Mouse (Mus musculus): ENCODE results near the gene Gas8. TPM values are rescaled to one million over a fixed set of nuclear protein-coding genes. Genes with fewer than 3 reads are reported as not detected.
A peak's percentile ranks its signal among the peaks of the same experiment; 100 is the strongest.
"Not testable (repeated sequence)": the region's sequence is repeated elsewhere in the genome, so short reads cannot be mapped to it uniquely, and the experiment has no call there.

Gas8 gene
- 41.0 and 41.3 TPM in 2 replicates for polyA plus RNA-seq (2016; fragmentation: Nextera tagmentation; extraction: Ambion mirVana)

- H3K4me2 ChIP-seq: peak within 1 kb of the TSS; percentile 75
Observed at GRCm38 (mm10) chr8:123518667-123519066, at the start of gene Gas8. TSS of gene Gas8 (plus strand) at chr8:123518834.

DNA sequence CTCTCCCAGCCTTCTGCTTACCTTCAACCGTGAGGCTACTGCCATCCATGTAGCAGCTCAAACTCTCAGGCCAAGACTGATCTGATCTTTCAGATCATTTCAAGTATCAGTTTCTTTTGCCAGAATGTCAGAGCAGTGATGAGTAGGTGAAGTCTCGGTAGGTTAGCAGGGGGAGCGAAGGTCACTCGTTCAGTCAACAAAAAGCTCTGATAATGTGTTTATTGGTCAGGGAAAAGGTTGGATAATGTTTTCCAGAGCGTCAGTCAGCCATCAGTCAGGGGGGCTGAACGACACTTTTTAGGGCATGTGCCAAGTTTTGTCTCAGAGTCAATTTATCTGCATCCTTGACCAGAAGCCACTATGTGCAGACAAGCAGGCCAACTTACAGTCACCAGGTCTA, 45.6 kb upstream of the Gas8 start:
- H3K36me3 ChIP-seq (replicated peaks); H3K27me3 ChIP-seq; ATAC-seq (ENCODE audit: low FRiP score); H3K4me1 ChIP-seq; H3K9ac ChIP-seq; H3K9me3 ChIP-seq; H3K27ac ChIP-seq; H3K4me2 ChIP-seq; H3K4me3 ChIP-seq (replicated peaks): not testable (repeated sequence)
- 81% methylated on average over 6 of the region's 6 CpGs for WGBS

More at GRCm38 (mm10) chr8:123518667-123519066, at the start of gene Gas8:
- Histone ChIP-seq H3K4me1 (peaks cover 27% of the 10 kb centered on the region), H3K4me3 (replicated peaks) (peak within 1 kb of the TSS; percentile 73), H3K36me3 (replicated peaks) (peaks cover 24% of the 10 kb centered on the region), H3K9ac (peak within 1 kb of the TSS; percentile 75), H3K27ac (no peak within 1 kb of the TSS; the same call in 1 of the 2 replicates), H3K9me3 (no peaks in the 10 kb centered on the region), H3K27me3 (peaks cover 11% of the 10 kb centered on the region)
- 1% methylated on average over 20 of the region's 20 CpGs for WGBS
- ATAC-seq (ENCODE audit: low FRiP score): peak; percentile 90

DNA sequence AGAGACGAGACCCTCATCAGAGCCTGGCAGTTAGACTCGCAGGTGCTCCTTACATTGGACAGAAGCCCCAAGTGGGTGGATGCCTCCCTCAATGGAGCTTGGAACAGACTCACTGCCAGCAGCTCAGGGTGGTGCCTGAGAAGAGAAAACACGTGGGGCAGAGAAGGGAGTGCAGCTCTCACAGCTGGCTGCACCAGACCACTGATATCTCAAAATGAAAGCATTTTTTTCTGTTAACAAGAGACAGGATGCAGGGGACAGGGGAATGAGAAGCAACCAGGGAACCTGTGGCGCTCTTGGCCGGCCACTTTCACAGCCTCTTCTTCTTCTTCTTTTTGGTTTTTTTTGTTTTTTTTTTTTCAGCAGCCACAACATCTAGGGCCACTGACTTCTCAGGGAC, 44.1 kb upstream of the Gas8 start:
- peaks cover 19% of the 10 kb centered on the region for H3K4me1 ChIP-seq
- not testable (repeated sequence) for H3K4me3 ChIP-seq (replicated peaks); H3K9me3 ChIP-seq; ATAC-seq (ENCODE audit: low FRiP score); H3K9ac ChIP-seq; H3K4me2 ChIP-seq; H3K27me3 ChIP-seq; H3K36me3 ChIP-seq (replicated peaks); H3K27ac ChIP-seq
- 69% methylated on average over 5 of the region's 5 CpGs for WGBS

DNA sequence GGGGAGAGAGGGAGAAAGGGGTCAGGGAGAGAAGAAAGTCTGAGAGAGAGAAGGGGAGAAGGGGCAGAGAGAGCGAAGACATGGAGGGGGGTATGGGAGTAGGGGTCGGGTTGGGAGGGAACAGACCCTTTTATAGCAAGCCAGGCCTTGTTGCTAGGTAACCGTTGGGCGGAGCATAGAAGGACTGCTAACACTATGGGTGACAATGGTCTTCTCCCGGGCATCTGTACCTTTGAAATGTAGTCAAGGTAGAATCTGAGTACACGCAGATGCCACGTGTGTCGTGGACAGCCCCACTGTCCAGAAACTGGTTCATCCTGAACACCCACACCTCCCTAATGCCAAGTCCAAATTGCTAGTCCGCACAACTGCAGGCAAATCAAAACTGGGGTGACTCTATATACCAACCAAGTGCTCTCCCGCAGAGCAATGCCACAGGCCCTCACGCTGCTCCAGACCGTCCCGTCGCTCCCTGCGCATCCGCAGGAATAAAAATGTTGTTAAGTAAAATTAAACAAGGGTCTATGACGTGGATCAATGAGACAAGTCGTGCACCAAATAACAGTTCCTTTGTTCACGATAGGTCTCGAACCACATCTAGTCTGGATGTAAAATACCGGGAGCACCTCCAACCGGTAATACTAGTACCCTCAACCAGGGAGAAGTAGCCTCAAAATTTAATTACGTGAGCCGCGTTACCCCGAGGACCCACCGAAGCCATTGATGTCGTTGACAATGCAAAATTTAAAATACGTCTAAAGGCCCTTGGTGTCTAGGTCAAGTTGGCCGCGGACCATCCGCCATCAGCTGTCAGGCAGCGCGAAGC, 41.5 kb upstream of the Gas8 start:
- 9% methylated on average over 34 of the region's 34 CpGs for WGBS
- H3K4me3 ChIP-seq (replicated peaks): peak overlapping the region; percentile 66

DNA sequence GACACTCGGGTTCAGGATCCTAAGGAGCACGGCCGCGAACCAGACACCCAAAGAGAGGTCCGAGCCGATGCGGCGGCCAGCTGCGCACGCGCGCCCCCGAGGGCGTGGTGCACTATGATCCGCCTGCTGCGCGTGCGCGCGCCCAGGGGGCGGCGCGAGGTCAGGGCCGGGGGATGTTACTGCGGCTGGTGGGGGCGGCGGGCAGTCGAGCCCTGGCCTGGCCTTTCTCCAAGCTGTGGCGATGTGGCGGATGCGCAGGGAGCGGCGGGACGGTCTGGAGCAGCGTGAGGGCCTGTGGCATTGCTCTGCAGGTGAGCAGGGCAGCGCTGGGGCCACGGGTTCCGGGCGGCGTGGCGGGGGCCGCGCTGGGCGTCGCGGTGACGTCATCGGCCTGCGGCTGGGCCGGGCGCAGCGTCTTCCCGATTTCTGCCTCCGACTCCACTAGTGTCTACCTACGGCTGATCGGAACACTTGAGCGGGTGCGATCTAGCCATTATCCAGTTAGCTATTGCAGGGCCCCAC, 40.8 kb upstream of the Gas8 start, which contains the start of gene Afg3l1:
TSS of gene Afg3l1 (plus strand) at position 167 of the 522 bp plus-strand sequence.
- under 1% methylated on average over 58 of the region's 58 CpGs for WGBS
- Histone ChIP-seq H3K36me3 (replicated peaks) (peaks cover 26% of the 10 kb centered on the region), H3K9me3 (no peaks in the 10 kb centered on the region), H3K27ac (peak within 1 kb of the TSS; percentile 91), H3K27me3 (no peaks in the 10 kb centered on the region), H3K4me2 (peak within 1 kb of the TSS; percentile 85), H3K4me3 (replicated peaks) (peak within 1 kb of the TSS; percentile 66), H3K9ac (peak within 1 kb of the TSS; percentile 84), H3K4me1 (peaks cover 23% of the 10 kb centered on the region)
- peak; percentile 92 for ATAC-seq (ENCODE audit: low FRiP score)

More for the DNA sequence above, 41.5 kb upstream of the Gas8 start:
- Histone ChIP-seq H3K9me3 (no peaks in the 10 kb centered on the region), H3K9ac (peak overlapping the region; percentile 84), H3K4me2 (peak overlapping the region; percentile 85), H3K27ac (peak overlapping the region; percentile 91), H3K4me1 (peaks cover 23% of the 10 kb centered on the region), H3K36me3 (replicated peaks) (peaks cover 19% of the 10 kb centered on the region), H3K27me3 (no peaks in the 10 kb centered on the region)
- peak; percentile 55 for ATAC-seq (ENCODE audit: low FRiP score)

DNA sequence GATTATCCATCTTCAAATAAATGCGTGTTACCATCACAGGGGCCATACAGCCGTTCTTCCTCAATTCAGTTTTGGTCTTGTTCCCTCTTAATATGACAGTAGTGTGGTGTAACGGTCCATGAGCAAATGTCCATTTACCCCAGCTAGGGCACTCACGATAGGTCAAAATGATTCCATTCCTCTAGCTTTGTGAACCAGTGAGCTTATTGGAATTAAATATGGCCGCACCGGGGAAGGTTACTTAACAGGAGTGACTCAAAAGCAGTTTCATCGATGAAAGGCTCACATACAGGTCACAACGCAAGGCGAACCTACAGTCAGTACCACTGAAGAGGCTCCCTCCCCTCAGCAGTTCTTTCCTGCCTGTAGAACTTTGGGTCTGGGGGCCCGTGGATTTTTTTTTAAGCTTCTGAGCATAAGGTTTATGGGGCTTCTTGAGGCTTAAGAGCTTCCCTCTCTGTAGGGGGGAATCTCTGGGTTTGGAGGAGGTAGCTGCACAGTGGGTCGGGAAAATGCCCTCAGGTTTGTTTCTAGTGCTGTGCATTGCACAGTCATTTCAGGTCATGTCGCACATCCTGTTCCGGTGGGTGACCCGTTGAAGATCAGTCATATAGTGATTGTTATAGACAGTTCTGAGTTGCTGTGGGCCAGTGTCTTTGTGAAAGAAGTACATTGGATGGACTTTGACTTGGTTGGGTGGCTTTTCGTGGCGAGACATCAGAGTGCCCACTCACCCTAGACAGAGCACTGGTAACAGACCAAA, 40.0 kb upstream of the Gas8 start:
- WGBS: 37% methylated on average over 16 of the region's 16 CpGs
- Histone ChIP-seq H3K36me3 (replicated peaks) (peaks cover 31% of the 10 kb centered on the region), H3K9ac (peak overlapping the region; percentile 84), H3K27me3 (no peaks in the 10 kb centered on the region), H3K27ac (peak overlapping the region; percentile 91), H3K4me3 (replicated peaks) (peak overlapping the region; percentile 66), H3K4me1 (peaks cover 23% of the 10 kb centered on the region), H3K9me3 (no peaks in the 10 kb centered on the region), H3K4me2 (peak overlapping the region; percentile 85)
- ATAC-seq (ENCODE audit: low FRiP score): peak; percentile 21

DNA sequence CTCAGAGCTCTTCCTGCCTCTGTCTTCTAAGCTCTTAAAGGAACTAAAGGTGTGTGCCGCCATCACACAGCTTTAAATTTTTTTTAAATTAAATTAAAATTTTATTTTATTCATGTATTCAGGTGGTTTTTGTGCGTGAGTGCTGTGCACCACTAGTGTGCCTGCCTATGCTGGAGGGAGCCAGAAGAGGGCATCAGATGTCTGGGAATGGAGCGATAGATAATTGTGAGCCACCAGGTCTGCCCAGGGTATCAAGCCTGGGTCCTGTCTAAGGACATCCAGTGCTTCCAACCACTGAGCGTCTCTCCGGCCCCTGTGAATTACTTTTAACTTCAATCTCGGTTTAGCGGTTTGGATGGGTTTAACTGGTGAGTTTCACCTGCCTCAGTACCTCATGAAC, 36.0 kb upstream of the Gas8 start:
- peaks cover 68% of the 10 kb centered on the region for H3K36me3 ChIP-seq (replicated peaks)
- ATAC-seq (ENCODE audit: low FRiP score): no peak
- 83% methylated on average over 7 of the region's 7 CpGs for WGBS

GRCm38 (mm10) chr8:123491280-123492075, 27.2 kb upstream of the Gas8 start:
- 92% methylated on average over 15 of the region's 15 CpGs for WGBS
- no peak overlapping the region for H3K27ac ChIP-seq
- peaks cover 97% of the 10 kb centered on the region for H3K36me3 ChIP-seq (replicated peaks)
- 0 out of 2 replicates have a peak overlapping the region, but pooled peaks have one; percentile 7 for H3K9ac ChIP-seq
- ATAC-seq (ENCODE audit: low FRiP score): no peak
- no peaks in the 10 kb centered on the region for H3K27me3 ChIP-seq
- H3K4me1 ChIP-seq: no peaks in the 10 kb centered on the region
- H3K4me2 ChIP-seq: no peak overlapping the region
- no peak overlapping the region for H3K4me3 ChIP-seq (replicated peaks)
- H3K9me3 ChIP-seq: no peaks in the 10 kb centered on the region

More for the DNA sequence above, 36.0 kb upstream of the Gas8 start:
- H3K9ac ChIP-seq: no peak overlapping the region
- no peak overlapping the region for H3K4me3 ChIP-seq (replicated peaks)
- no peaks in the 10 kb centered on the region for H3K27me3 ChIP-seq
- no peak overlapping the region for H3K27ac ChIP-seq
- H3K9me3 ChIP-seq: no peaks in the 10 kb centered on the region
- no peak overlapping the region for H3K4me2 ChIP-seq
- H3K4me1 ChIP-seq: peaks cover 16% of the 10 kb centered on the region

DNA sequence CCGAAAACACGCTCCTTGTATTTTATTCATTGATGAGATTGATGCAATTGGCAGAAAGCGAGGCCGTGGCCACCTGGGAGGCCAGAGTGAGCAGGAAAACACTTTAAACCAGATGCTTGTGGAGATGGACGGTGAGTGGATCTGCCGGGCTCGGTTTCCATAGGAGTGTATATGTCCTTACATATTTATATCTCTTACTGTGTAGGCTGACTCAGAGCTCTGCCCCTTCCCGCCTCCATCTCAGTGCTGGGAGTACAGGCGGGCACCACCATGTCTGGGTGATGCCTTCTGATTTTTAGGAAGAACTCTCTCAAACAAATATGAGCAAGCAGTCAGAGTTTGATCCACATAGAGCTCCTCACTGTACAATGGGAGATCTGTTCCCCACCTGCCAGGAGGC, 25.7 kb upstream of the Gas8 start:
- H3K4me1 ChIP-seq: no peaks in the 10 kb centered on the region
- no peak overlapping the region for H3K9ac ChIP-seq
- no peak overlapping the region for H3K4me2 ChIP-seq
- WGBS: 95% methylated on average over 9 of the region's 9 CpGs
- no peaks in the 10 kb centered on the region for H3K27me3 ChIP-seq
- ATAC-seq (ENCODE audit: low FRiP score): no peak
- H3K36me3 ChIP-seq (replicated peaks): peaks cover 96% of the 10 kb centered on the region
- no peak overlapping the region for H3K4me3 ChIP-seq (replicated peaks)
- no peaks in the 10 kb centered on the region for H3K9me3 ChIP-seq
- no peak overlapping the region for H3K27ac ChIP-seq

- H3K27me3 ChIP-seq: no peaks in the 10 kb centered on the region
- H3K9me3 ChIP-seq: no peaks in the 10 kb centered on the region
- no peak overlapping the region for H3K4me3 ChIP-seq (replicated peaks)
- 83% methylated on average over 4 of the region's 4 CpGs for WGBS
- H3K9ac ChIP-seq: no peak overlapping the region
- no peak overlapping the region for H3K4me2 ChIP-seq
- H3K4me1 ChIP-seq: no peaks in the 10 kb centered on the region
- peaks cover 95% of the 10 kb centered on the region for H3K36me3 ChIP-seq (replicated peaks)
- no peak for ATAC-seq (ENCODE audit: low FRiP score)
- H3K27ac ChIP-seq: no peak overlapping the region
Observed at GRCm38 (mm10) chr8:123497699-123498098, 20.9 kb upstream of the Gas8 start.

- H3K36me3 ChIP-seq (replicated peaks): peaks cover 95% of the 10 kb centered on the region
- H3K4me2 ChIP-seq: no peak overlapping the region
- no peak overlapping the region for H3K4me3 ChIP-seq (replicated peaks)
- H3K9me3 ChIP-seq: no peaks in the 10 kb centered on the region
- H3K4me1 ChIP-seq: no peaks in the 10 kb centered on the region
- 92% methylated on average over 11 of the region's 11 CpGs for WGBS
- no peak overlapping the region for H3K27ac ChIP-seq
- H3K9ac ChIP-seq: no peak overlapping the region
- no peaks in the 10 kb centered on the region for H3K27me3 ChIP-seq
- ATAC-seq (ENCODE audit: low FRiP score): no peak
Observed at GRCm38 (mm10) chr8:123498963-123499362, 19.7 kb upstream of the Gas8 start.

All from forebrain, embryonic 12.5 days (tissue).